8 mouse cellular contexts compared by ENCODE assay signal in the genomic region with DNA sequence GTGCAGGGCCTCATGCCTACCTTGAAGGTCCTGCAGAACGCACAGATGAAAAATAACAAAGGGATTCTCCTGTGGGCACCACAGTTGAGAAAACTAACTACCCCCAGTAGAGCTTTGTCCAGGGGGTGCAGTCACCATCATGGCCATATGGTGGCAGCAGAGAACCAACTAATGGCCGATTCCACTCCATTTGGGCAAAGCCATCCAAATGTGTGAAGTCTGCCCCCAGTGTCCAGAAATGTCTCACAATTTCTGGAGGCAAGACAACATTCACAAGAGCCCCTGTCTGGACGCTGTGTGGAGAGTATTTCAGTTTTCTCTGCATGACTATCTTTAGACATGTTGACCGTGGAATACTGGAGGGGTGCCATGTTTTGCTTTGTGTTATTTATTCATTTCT. TPM values are rescaled to one million over a fixed set of nuclear protein-coding genes. Genes with fewer than 3 reads are reported as not detected.
DNase-seq lines count a peak whose midpoint lies in the region; ATAC-seq lines count a peak whose summit lies in the region.

No protein-coding gene starts in this region.

- ATAC-seq in hindbrain, embryonic 14.5 days (ENCODE audit: low FRiP score), result peak; percentile 64; the same call in 1 of the 2 replicates

- H3K9ac ChIP-seq in hindbrain, embryonic 14.5 days, result no peak overlapping the region

- H3K4me3 ChIP-seq in hindbrain, embryonic 14.5 days (replicated peaks; ENCODE audit: low read length), result no peak overlapping the region

- WGBS in hindbrain, embryonic 14.5 days, result 5% methylated on average over 4 of the region's 4 CpGs

- H3K27ac ChIP-seq in hindbrain, embryonic 14.5 days, result no peak overlapping the region

- H3K4me1 ChIP-seq in hindbrain, embryonic 14.5 days (replicated peaks; ENCODE audit: control insufficient read depth, insufficient read depth, low read length), result peaks cover 3% of the 10 kb centered on the region; the same call in 1 of the 2 replicates

- H3K4me2 ChIP-seq in hindbrain, embryonic 14.5 days (replicated peaks), result no peak overlapping the region

- DNase-seq in ZHBTc4 (ENCODE audit: low read depth, low spot score), result peak; percentile 92
- peak; percentile 95 to 96 for DNase-seq in cerebellum, postnatal 14 days
- peak; percentile 89 to 92 for DNase-seq in frontal cortex, postnatal 36 days (ENCODE audit: low spot score in 2 of 2)
- peak; percentile 96 for DNase-seq in hindbrain, embryonic 14.5 days (ENCODE audit: low spot score)
- DNase-seq in left cerebral cortex, adult 9 months (ENCODE audit: low spot score in 2 of 2), result peak; percentile 52 to 93
- DNase-seq in mesoderm, embryonic 11.5 days (ENCODE audit: low read depth, low spot score), result peak; percentile 90
- DNase-seq in right cerebral cortex, postnatal 14 days, result peak; percentile 87
- DNase-seq in urinary bladder, postnatal 4 days (ENCODE audit: low spot score in 2 of 2), result peak; percentile 82 to 89

- H3K9me3 ChIP-seq in hindbrain, embryonic 14.5 days (ENCODE audit: control insufficient read depth, low read length), result no peaks in the 10 kb centered on the region

- peaks cover 13% of the 10 kb centered on the region for H3K36me3 ChIP-seq in hindbrain, embryonic 14.5 days (replicated peaks; ENCODE audit: control insufficient read depth, insufficient read depth)

- peaks cover 7% of the 10 kb centered on the region; the same call in 1 of the 2 replicates for H3K27me3 ChIP-seq in hindbrain, embryonic 14.5 days (ENCODE audit: control insufficient read depth, insufficient read depth, low read length)

RNA-seq across cellular contexts. Expression of a gene that starts 1.9 kb away (rescaled TPM):
- polyA plus RNA-seq in hindbrain, embryonic 14.5 days (2014; fragmentation: Nextera tagmentation; extraction: Ambion mirVana), result 0.95 and 1.2 TPM in 2 replicates

RNA-seq across cellular contexts. Expression of a gene that starts 16.8 kb away (rescaled TPM):
- 22.1 and 23.1 TPM in 2 replicates for polyA plus RNA-seq in hindbrain, embryonic 14.5 days (2014; fragmentation: Nextera tagmentation; extraction: Ambion mirVana)

RNA-seq across cellular contexts. Expression of a gene that starts 23.5 kb away (rescaled TPM):
- polyA plus RNA-seq in hindbrain, embryonic 14.5 days (2014; fragmentation: Nextera tagmentation; extraction: Ambion mirVana), result not detected in 2 replicates

RNA-seq across cellular contexts. Expression of a gene that starts 30.7 kb away (rescaled TPM):
- 16.7 and 20.0 TPM in 2 replicates for polyA plus RNA-seq in hindbrain, embryonic 14.5 days (2014; fragmentation: Nextera tagmentation; extraction: Ambion mirVana)

RNA-seq across cellular contexts. Expression of a gene that starts 31.7 kb away (rescaled TPM):
- polyA plus RNA-seq in hindbrain, embryonic 14.5 days (2014; fragmentation: Nextera tagmentation; extraction: Ambion mirVana), result 79.2 and 80.4 TPM in 2 replicates
